Mouse (Mus musculus) midbrain, embryonic 12.5 days (tissue): ENCODE results near the gene Nfatc3. TPM values are rescaled to one million over a fixed set of nuclear protein-coding genes. Genes with fewer than 3 reads are reported as not detected.

Experiments
- ATAC-seq: fragments of 200-750 bp; cut with Nextera tagmentation; 2 replicates; pipeline ENCODE4 v1.8.0; 2017; ENCODE audit warnings: low read depth, moderate TSS enrichment, moderate library complexity; ENCODE audit not compliant: low FRiP score
- H3K27ac ChIP-seq: fragments of 300-500 bp; sonication (generic); replicated peaks from 2 replicates; pipeline ENCODE4 v1.5.1; 2016; ENCODE audit warnings: mild to moderate bottlenecking
- H3K27me3 ChIP-seq: fragments of 300-500 bp; sonication (generic); 2 replicates; pipeline ENCODE4 v1.6.1; 2016; ENCODE audit warnings: mild to moderate bottlenecking
- H3K36me3 ChIP-seq: fragments of 300-500 bp; sonication (generic); 2 replicates; pipeline ENCODE4 v1.6.1; 2016
- H3K4me1 ChIP-seq: fragments of 300-500 bp; sonication (generic); 2 replicates; pipeline ENCODE4 v1.6.1; 2016
- H3K4me2 ChIP-seq: fragments of 300-500 bp; sonication (generic); replicated peaks from 2 replicates; pipeline ENCODE4 v1.6.1; 2016; ENCODE audit warnings: mild to moderate bottlenecking, moderate library complexity
- H3K4me3 ChIP-seq: fragments of 300-500 bp; sonication (generic); 2 replicates; pipeline ENCODE4 v1.5.1; 2016; ENCODE audit warnings: mild to moderate bottlenecking
- H3K9ac ChIP-seq: fragments of 300-500 bp; sonication (generic); replicated peaks from 2 replicates; pipeline ENCODE4 v1.6.1; 2016; ENCODE audit warnings: mild to moderate bottlenecking, moderate library complexity
- H3K9me3 ChIP-seq: fragments of 300-500 bp; sonication (generic); 2 replicates; pipeline ENCODE4 v1.6.1; 2016; ENCODE audit warnings: mild to moderate bottlenecking
- WGBS: fragments of 180-500 bp; shearing (Covaris S2); methylation state at CpG from one replicate; pipeline ENCODE4 v1.1.7; 2016; 5-methylcytosine and 5-hydroxymethylcytosine counted together
- polyA plus RNA-seq: library from polyadenylated mRNA; unstranded; fragments of >200 nt; fragmentation: Nextera tagmentation; extraction: Ambion mirVana; gene quantifications from 2 replicates; pipeline ENCODE4 v1.2.1, GENCODE M21; 2016

Gene Nfatc3
- polyA plus RNA-seq, 1 experiment from 2014 or later: 5.3 TPM

- no peaks in the 10 kb centered on the region for H3K4me1 ChIP-seq
- no peaks in the 10 kb centered on the region for H3K27me3 ChIP-seq
- no peaks in the 10 kb centered on the region for H3K9me3 ChIP-seq
- H3K4me2 ChIP-seq: no peak overlapping the region
- no peak overlapping the region for H3K9ac ChIP-seq
- no peak overlapping the region for H3K4me3 ChIP-seq
- WGBS: 92% methylated on average over 1 of the region's 1 CpGs
- no peak overlapping the region for H3K27ac ChIP-seq
- no peak for ATAC-seq
- H3K36me3 ChIP-seq: peaks cover 40% of the 10 kb centered on the region
Observed at GRCm38 (mm10) chr8:106106193-106106592, 47.6 kb downstream of the Nfatc3 start.

DNA sequence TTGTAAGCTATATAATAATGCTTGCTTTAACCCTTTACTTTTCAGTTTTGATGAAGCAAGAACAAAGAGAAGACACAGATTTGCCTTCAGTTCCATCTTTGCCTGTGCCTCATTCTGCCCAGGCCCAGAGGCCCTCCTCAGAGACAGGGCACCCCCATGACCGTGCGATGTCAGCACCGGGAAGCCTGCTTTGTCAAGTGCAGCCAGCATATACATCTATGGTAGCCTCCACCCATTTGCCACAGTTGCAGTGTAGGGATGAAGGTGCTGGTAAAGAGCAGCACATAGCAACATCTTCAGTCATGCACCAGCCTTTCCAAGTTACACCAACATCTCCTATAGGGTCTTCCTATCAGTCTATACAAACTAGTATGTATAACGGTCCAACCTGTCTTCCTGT, 49.4 kb downstream of the Nfatc3 start:
- H3K36me3 ChIP-seq: peaks cover 49% of the 10 kb centered on the region
- H3K9me3 ChIP-seq: no peaks in the 10 kb centered on the region
- H3K4me1 ChIP-seq: no peaks in the 10 kb centered on the region
- ATAC-seq: no peak
- no peak overlapping the region for H3K27ac ChIP-seq
- H3K4me2 ChIP-seq: no peak overlapping the region
- H3K9ac ChIP-seq: no peak overlapping the region
- no peaks in the 10 kb centered on the region for H3K27me3 ChIP-seq
- H3K4me3 ChIP-seq: no peak overlapping the region
- 95% methylated on average over 4 of the region's 4 CpGs for WGBS

GRCm38 (mm10) chr8:106108729-106109128, 50.1 kb downstream of the Nfatc3 start:
- H3K27me3 ChIP-seq: no peaks in the 10 kb centered on the region
- no peaks in the 10 kb centered on the region for H3K9me3 ChIP-seq
- H3K9ac ChIP-seq: no peak overlapping the region
- ATAC-seq: no peak
- no peak overlapping the region for H3K4me3 ChIP-seq
- H3K4me2 ChIP-seq: no peak overlapping the region
- H3K36me3 ChIP-seq: peaks cover 44% of the 10 kb centered on the region
- WGBS: 97% methylated on average over 3 of the region's 3 CpGs
- no peak overlapping the region for H3K27ac ChIP-seq
- no peaks in the 10 kb centered on the region for H3K4me1 ChIP-seq

- no peak overlapping the region for H3K27ac ChIP-seq
Observed at GRCm38 (mm10) chr8:106112041-106112440, 53.4 kb downstream of the Nfatc3 start.

DNA sequence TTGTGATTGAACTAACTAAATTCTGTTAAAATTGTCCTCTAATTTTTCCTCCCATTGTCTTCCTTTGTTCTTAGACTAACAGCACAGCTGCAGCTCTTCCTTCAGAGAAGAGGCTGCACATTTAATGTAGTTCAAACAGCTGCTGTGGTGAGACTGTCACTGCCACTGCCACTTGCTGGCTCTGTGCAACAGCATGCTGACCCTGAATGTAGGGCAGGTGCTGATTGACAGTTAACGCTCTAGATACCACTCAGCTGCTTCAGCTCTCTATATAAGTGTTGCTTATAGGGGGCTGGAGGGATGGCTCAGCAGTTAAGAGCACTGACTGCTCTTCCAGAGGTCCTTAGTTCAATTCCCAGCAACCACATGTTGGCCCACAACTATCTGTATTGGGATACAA, 53.9 kb downstream of the Nfatc3 start:
- Histone ChIP-seq H3K4me1 (no peaks in the 10 kb centered on the region), H3K4me3 (no peak overlapping the region), H3K9me3 (no peaks in the 10 kb centered on the region), H3K9ac (no peak overlapping the region), H3K36me3 (peaks cover 42% of the 10 kb centered on the region), H3K27me3 (no peaks in the 10 kb centered on the region), H3K27ac (no peak overlapping the region), H3K4me2 (no peak overlapping the region)
- WGBS: 97% methylated on average over 1 of the region's 1 CpGs
- no peak for ATAC-seq

More at GRCm38 (mm10) chr8:106112041-106112440, 53.4 kb downstream of the Nfatc3 start:
- Histone ChIP-seq H3K27me3 (no peaks in the 10 kb centered on the region), H3K4me3 (no peak overlapping the region), H3K4me1 (no peaks in the 10 kb centered on the region), H3K9ac (no peak overlapping the region), H3K9me3 (no peaks in the 10 kb centered on the region), H3K36me3 (peaks cover 42% of the 10 kb centered on the region), H3K4me2 (no peak overlapping the region)
- 98% methylated on average over 2 of the region's 2 CpGs for WGBS
- no peak for ATAC-seq

GRCm38 (mm10) chr8:106115897-106116296, 57.3 kb downstream of the Nfatc3 start:
- H3K4me1 ChIP-seq: no peaks in the 10 kb centered on the region
- WGBS: 94% methylated on average over 3 of the region's 3 CpGs
- peaks cover 29% of the 10 kb centered on the region for H3K36me3 ChIP-seq
- ATAC-seq: no peak
- no peaks in the 10 kb centered on the region for H3K27me3 ChIP-seq
- no peak overlapping the region for H3K4me2 ChIP-seq
- no peak overlapping the region for H3K4me3 ChIP-seq
- H3K9ac ChIP-seq: no peak overlapping the region
- no peaks in the 10 kb centered on the region for H3K9me3 ChIP-seq
- H3K27ac ChIP-seq: no peak overlapping the region

DNA sequence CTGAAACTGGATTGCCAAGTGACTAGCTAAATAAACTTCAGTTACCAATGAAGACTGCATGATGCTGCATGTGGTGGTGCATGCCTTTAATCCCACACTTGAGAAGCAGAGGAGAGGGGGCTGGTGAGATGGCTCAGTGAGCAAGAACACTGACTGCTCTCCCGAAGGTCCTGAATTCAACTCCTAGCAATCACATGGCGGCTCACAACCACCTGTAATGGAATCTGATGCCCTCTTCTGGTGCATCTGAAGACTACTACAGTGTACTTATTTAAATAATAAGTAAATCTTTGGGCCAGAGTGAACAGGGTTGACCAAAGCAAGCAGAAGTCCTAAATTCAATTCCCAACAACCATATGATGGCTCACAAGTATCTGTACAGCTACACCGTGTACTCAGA, 64.8 kb downstream of the Nfatc3 start:
- no peaks in the 10 kb centered on the region for H3K9me3 ChIP-seq
- no peak for ATAC-seq
- no peaks in the 10 kb centered on the region for H3K4me1 ChIP-seq
- no peak overlapping the region for H3K4me3 ChIP-seq
- H3K9ac ChIP-seq: no peak overlapping the region
- no peaks in the 10 kb centered on the region for H3K27me3 ChIP-seq
- peaks cover 23% of the 10 kb centered on the region for H3K36me3 ChIP-seq
- no peak overlapping the region for H3K4me2 ChIP-seq
- no peak overlapping the region for H3K27ac ChIP-seq
- WGBS: 88% methylated on average over 3 of the region's 3 CpGs

GRCm38 (mm10) chr8:106126055-106126454, 67.4 kb downstream of the Nfatc3 start:
- Histone ChIP-seq H3K36me3 (peaks cover 36% of the 10 kb centered on the region), H3K4me3 (no peak overlapping the region), H3K27ac (no peak overlapping the region), H3K27me3 (no peaks in the 10 kb centered on the region), H3K4me1 (no peaks in the 10 kb centered on the region), H3K9me3 (no peaks in the 10 kb centered on the region), H3K4me2 (no peak overlapping the region), H3K9ac (no peak overlapping the region)
- no peak for ATAC-seq
- 95% methylated on average over 1 of the region's 1 CpGs for WGBS

DNA sequence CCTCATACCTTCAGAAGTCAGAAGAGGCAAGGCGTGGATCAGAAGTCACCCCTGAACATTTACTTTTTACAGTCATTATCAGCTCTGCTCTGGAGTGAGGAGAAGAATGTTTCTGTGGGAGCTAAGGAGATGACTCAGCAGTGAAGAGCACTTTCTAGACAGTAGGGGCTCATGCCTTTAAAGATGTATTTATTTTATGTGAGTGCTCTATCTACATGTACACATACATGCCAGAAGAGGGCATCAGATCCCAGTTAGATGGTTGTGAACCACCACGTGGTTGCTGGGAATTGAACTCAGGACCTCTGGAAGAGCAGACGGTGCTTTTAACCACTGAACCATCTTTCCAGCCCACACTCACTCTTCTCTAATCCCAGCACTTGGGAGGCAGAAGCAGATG, 68.4 kb downstream of the Nfatc3 start:
- no peak overlapping the region for H3K27ac ChIP-seq
- peaks cover 46% of the 10 kb centered on the region for H3K36me3 ChIP-seq
- H3K4me3 ChIP-seq: no peak overlapping the region
- WGBS: 80% methylated on average over 3 of the region's 3 CpGs
- no peak overlapping the region for H3K9ac ChIP-seq
- no peak for ATAC-seq
- no peak overlapping the region for H3K4me2 ChIP-seq
- H3K27me3 ChIP-seq: no peaks in the 10 kb centered on the region
- H3K4me1 ChIP-seq: no peaks in the 10 kb centered on the region
- no peaks in the 10 kb centered on the region for H3K9me3 ChIP-seq

DNA sequence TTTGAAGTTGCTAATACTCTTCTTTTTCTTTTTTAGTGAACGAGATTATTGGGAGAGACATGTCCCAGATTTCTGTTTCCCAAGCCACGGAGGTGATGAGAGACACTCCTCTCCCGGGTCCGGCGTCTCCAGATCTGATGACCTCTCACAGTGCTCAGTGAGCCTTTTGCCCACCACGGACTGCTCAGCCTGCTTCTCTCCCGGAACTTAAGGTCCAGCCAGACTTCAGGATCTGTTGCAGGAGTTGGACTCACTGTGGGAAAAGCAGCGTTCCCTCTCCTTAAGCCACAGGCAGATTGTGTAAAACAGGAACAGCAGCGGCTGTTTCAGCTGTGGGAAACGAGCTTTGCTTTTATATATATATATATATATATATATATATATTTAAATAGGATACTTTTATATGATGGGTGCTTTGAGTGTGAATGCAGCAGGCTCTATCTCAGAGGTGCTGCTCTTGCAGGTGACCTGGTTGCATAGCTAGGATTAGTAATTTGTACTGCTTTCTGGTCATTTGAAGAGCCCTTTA, 69.3 kb downstream of the Nfatc3 start:
- Histone ChIP-seq H3K36me3 (peaks cover 55% of the 10 kb centered on the region), H3K4me1 (no peaks in the 10 kb centered on the region), H3K4me3 (no peak overlapping the region), H3K9ac (no peak overlapping the region), H3K27me3 (peaks cover under 1% of the 10 kb centered on the region; the same call in 1 of the 2 replicates), H3K9me3 (no peaks in the 10 kb centered on the region), H3K4me2 (no peak overlapping the region), H3K27ac (no peak overlapping the region)
- no peak for ATAC-seq
- 91% methylated on average over 10 of the region's 10 CpGs for WGBS

- Histone ChIP-seq H3K27ac (no peak overlapping the region), H3K9ac (no peak overlapping the region), H3K4me1 (no peaks in the 10 kb centered on the region), H3K4me2 (no peak overlapping the region), H3K27me3 (peaks cover 15% of the 10 kb centered on the region), H3K9me3 (no peaks in the 10 kb centered on the region), H3K4me3 (no peak overlapping the region), H3K36me3 (peaks cover 51% of the 10 kb centered on the region)
- no peak for ATAC-seq
Observed at GRCm38 (mm10) chr8:106129232-106129930, 70.7 kb downstream of the Nfatc3 start.

GRCm38 (mm10) chr8:106129997-106130396, 71.4 kb downstream of the Nfatc3 start:
- Histone ChIP-seq H3K36me3 (peaks cover 51% of the 10 kb centered on the region), H3K9ac (no peak overlapping the region), H3K27ac (no peak overlapping the region), H3K9me3 (no peaks in the 10 kb centered on the region), H3K4me3 (no peak overlapping the region), H3K4me1 (no peaks in the 10 kb centered on the region), H3K4me2 (no peak overlapping the region), H3K27me3 (peaks cover 21% of the 10 kb centered on the region)
- no peak for ATAC-seq
- 82% methylated on average over 2 of the region's 2 CpGs for WGBS

GRCm38 (mm10) chr8:106130505-106130904, 71.9 kb downstream of the Nfatc3 start:
- H3K9me3 ChIP-seq: no peaks in the 10 kb centered on the region
- H3K27ac ChIP-seq: no peak overlapping the region
- H3K4me2 ChIP-seq: no peak overlapping the region
- no peak overlapping the region for H3K9ac ChIP-seq
- peaks cover 51% of the 10 kb centered on the region for H3K36me3 ChIP-seq
- H3K4me1 ChIP-seq: no peaks in the 10 kb centered on the region
- no peak for ATAC-seq
- H3K4me3 ChIP-seq: no peak overlapping the region
- peaks cover 26% of the 10 kb centered on the region for H3K27me3 ChIP-seq
- 94% methylated on average over 2 of the region's 2 CpGs for WGBS
